Mouse (Mus musculus) MN1 (cell line): ENCODE data around the gene Gaa.
A peak's percentile ranks its signal among the peaks of the same experiment; 100 is the strongest.
"Not testable (repeated sequence)": the region's sequence is repeated elsewhere in the genome, so short reads cannot be mapped to it uniquely, and the experiment has no call there.

Experiments used
- DNase-seq: peaks from one replicate; pipeline ENCODE4 v3.0.0-alpha.2; 2016; ENCODE audit warnings: low spot score

The Gaa gene

DNA sequence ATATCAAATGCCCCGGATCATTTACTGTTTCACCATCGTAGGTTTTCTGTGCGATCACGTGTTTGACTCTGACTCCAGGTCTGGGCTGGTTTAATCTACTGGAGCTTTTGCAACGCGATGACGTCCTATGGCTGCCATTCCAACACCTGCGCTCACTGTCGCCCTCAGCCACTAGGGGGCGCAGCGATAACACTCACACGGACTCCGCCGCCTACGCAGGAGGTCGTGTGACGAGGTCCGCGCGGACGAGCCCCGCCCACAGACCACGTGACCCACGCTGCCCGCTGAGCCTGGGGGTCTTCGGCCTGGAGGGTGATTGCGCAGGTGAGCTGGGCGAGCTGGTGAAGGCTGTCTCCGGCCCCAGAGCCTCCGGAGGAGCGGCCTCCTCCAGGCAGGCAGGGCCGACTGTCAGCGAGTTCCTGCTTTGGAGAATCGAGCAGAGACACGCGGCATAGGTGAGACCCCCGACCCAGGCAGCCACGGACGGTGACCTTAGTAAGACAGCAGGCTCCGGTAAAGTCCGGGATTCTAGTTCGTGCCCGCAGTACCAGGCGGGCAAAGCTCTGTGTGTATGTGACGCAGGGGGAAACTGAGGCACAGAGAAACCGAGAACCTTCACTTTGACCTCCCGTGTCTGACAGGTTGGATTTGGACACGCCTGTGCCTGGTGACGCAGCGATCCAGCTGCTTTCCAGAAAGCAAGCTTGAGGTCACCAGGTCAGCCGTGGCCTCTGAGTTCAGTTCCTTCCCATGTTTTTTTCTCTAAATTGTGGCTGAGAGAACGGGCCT lies at the start of gene Gaa:
Gene Gaa (plus strand): TSS at position 120 of the 789 bp plus-strand sequence.
- peak; percentile 95 for DNase-seq

DNA sequence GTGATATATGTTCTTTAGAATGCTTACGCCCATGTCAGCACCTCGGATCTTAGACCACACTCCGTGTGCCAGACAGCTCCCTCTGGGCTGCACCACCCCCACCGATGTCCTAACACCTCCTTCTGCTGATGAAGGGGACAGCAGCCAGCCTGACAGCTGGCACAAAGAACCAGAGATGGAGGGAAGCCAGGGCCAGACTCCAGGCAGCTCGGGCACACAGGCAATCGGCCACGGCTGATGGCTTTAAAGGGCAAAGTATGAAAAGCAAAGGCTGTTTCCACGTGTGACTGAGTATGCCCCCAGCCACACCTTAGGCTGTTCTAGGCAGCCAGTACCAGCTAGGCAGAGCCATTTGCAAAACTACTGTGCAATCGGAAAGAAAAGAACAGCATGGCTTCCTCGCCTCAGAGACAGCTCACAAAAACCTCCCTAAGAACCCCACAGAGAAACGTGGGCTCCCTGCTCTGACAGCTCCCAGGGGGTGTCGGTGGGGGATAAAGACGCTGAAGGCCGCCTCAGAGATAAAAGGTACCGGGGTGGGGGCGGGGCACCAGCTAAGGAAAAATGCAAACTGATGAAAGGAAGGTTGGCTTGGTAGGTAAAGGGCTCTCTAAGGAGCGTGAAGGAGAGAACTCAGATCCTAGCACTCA lies 47.7 kb upstream of the Gaa start:
- peak; percentile 45 for DNase-seq

DNA sequence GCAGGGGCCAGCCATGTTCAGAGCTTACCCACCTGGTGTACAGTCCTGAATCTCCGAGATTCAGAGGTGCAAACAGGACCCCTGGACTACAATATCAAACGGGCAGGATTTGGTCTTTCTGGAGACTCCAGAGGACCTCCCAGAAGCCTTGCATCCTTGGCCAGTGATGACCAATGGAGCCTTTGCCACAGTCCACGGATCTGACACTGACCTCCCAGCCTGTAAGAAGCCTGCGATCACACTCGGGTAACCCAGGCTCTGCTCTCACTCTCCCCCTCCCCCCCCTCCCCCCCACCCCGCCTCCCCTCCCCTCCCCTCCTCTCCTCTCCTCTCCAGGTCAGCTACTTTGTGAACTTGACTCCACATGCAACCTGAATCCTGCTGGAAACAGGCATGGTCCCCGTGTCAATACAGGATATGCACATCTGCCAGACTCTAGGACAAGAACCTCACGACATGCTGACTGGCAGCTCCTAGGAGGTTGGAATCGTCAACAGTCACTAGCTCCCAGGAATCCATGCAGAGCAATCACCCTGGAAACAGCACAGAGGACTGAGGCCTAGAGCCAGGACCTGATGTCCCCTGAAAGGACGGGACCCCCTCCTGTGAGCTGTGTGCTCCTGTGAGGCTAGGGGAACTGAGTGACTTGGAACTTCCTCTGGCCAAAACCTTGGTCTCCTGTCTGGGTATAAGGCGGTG lies 45.7 kb upstream of the Gaa start:
- DNase-seq = no peak

DNA sequence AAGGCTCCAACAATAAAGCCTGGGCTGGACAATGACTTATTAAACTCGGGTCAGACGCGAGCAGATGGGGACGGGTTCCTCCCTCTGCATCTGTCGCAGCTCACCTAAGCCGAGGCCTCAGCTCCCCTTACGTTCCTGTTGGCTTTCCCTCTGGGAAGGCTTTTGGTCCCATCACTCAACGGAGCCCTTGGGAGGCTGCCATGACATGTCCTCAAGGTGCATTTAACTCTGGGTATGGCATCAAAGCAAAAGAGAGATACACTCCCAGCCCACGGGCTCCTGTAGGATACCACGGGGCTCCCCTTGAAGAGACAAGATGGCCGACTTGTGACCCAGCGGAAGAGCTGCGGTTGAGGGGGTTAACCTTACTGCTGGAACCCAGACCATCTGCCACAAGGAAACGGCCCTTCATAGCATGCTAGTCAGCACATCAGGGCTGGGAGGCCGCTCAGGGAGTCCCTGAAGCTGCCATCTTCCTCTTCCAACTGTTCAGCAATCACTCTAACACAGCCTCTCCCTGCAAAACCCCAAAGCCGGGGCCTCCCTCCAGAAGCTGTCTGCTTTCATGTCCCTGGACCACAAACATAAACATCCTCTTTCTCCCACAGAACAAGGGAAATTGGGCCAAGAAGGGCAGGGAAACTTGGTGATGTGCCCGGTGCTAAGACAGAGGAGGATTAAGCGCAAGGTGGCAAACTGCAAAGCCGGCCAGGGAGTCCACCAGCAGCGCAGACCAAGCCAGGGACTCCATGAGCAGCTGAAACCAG lies 44.4 kb upstream of the Gaa start:
- no peak for DNase-seq

DNA sequence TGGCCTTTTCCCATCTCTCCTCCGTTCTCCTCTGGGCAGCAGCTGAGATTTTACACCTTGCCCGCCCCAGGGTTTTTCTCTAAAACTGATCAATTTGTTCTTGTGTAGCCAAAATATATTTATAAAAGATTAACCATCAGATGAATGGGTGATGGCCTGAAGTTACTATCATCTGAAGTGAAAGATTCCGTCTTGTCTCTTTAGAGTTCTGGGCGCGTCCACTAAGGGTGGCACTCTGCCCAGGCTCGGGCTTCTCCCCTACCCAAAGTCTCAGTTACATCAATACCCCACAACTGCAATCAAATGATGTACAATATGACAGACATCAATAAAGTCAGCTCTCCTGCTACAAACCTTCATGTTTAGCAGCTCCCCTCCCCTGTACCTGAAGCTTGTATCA lies 42.8 kb upstream of the Gaa start:
- DNase-seq = no peak

DNA sequence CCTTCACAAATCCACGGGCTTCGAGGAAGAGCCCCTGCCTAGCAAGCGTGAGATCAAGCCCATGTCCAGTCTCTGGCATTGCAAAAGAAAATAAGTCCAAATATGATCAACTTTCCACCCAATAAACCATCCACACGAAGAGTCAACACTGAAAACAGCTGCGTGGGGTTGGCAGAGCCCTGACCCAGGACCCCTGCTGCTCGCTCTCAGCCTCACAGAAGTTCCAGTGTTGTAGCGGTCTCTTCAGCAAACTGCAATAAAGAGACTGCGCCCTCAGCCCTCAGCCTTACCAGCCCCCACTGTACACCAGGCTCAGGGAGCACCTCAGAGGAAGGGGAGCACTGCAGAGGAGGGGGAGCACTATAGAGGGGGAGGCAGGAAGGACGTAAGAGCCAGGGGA lies 42.1 kb upstream of the Gaa start:
- no peak for DNase-seq

DNA sequence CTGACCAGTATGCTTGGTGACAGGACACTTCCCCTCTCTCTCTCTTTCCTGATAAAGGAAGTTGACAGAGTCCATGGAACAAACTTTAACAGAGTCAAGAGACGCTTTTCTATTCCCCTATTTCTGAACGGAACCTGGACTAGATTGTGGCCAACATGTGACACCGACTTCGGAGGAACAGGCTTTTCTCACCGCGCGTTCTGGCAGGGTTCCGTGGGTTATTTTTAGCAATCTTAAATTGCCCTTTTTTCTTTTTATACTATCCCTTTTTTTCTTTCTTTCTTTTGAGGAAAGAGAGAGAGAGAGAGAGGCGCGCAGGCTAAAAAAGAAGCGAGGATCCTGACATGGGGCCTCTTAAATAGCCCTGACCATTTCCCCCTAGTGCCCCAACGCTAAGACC lies 40.1 kb upstream of the Gaa start:
- no peak for DNase-seq

DNA sequence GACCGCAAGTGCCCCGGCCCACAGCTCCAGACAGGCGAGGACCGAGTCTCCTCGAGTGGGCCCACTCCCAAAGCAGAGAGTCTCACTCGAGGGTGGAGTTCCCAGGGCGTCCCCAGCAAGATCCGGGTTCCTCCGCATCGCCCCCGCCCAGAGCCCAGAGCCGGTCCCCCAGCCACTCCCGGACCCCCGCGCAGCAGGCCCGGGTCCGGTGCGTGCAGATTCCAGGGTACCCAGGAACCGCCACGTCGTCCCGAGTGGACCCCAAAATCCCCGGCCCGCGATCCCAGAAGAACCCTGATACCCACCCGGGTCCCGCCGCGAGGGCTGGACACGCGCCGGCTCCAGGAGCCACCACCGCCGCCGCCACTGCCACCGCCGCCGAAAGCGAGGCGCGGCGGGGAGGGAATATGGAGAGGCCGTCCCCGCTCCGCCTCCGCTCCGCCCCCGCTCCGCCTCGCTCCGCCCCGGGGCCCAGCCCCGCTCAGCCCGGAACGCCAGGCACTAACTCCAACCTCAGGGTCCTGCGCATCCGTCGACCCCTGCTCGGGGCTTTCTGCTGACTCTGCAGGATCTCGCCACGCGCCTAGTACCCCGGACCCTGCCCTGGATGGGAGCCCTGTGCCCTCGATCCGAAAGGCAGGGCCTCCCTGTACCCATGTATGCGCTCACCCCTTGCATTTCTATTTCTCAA lies 39.5 kb upstream of the Gaa start, which contains the start of the genes Tbc1d16 and Ccdc40:
Gene Tbc1d16 (minus strand): TSS at position 409 of the 691 bp plus-strand sequence.
Gene Ccdc40 (plus strand): TSS at position 482 of the 691 bp plus-strand sequence.
- peak; percentile 83 for DNase-seq

DNA sequence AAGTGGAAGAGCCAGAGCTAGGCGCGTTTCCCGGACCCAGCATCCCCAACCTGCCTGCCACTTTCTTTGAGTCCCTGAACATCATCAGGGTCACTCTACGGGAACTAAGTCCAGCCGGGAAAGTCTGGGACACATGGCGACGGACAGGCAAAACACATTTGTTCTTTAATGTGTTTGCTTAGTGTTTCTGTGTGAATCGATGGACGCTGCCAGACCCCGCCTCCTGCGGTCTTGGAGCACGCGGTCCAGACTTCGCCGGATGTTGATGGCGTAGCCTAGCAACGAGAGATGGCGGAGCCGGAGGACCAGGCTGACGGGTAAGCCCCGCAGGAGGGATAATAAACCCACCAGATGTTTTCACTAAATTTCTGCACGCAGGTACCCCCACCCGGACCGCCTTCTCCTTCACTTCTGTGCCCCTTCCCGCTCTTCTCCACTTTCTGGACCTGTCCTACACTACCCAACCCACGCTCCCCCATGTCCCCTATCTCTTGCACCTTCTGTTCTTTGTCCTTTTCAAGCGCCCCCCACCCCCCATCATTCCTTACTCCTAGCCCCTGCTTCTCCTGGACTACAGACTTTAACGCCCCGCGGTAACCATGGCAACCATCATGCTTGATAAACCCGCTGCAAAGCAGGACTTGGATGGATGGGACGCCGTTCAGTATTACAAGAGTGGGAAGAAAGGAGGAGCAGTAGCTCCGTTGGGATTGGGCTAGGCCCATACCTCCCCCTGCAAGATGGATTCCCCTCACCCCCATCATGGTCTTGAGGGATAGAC lies 38.7 kb upstream of the Gaa start:
- DNase-seq = peak; percentile 91

DNA sequence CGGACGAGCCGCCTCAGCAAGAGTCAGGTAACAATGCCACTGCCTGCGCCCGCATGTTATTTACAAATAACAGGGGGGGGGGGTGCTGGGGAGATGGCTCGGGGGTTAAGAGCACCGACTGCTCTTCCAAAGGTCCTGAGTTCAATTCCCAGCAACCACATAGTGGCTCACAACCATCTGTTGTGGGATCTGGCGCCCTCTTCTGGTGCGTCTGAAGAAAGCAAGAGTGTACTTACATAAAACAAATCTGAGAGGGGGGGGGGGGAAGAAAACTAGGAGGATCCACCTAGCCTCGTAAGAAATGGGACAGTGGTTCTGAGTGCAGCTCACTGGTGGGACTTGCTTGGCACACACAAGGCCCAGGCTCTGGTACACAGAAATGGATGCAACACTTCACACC lies 32.9 kb upstream of the Gaa start:
- no peak for DNase-seq

DNA sequence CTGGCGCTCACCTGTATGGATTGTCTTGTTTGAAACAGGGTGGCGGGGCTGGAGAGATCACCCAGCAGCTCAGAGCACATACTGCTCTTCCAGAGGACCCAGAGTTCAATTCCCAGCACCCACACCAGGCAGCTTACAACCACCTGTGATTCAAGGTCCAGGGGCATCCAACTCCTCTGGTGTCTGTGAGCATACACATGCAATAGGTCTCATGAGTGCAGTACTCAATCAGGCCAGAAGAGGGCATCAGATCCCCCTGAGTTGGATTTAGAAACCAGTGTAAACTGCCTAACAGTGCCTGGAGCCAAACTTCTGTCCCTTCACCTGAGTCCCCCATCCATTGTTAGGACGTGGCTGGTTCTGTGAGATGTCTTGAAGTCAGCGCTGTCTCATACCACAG lies 32.1 kb upstream of the Gaa start:
- DNase-seq = peak; percentile 50

DNA sequence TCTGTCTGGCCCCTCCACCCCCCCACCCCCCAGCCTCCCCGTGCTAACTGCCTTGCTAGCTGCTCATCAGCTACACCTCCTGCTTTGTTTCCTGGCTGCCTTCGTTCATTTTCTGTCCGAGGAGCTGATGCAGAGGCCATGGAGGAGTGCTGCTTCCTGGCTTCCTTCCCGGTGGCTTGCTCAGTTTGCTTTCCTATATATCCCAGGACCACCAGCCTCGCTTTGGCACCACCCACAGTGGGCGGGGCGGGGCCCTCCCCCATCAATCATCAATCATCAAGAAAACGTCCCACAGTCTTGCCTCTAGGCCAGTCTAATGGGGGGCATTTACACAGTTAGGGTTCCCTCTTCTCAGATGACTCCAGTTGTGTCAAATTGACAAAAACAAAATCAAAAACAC lies 31.3 kb upstream of the Gaa start:
- DNase-seq = no peak

DNA sequence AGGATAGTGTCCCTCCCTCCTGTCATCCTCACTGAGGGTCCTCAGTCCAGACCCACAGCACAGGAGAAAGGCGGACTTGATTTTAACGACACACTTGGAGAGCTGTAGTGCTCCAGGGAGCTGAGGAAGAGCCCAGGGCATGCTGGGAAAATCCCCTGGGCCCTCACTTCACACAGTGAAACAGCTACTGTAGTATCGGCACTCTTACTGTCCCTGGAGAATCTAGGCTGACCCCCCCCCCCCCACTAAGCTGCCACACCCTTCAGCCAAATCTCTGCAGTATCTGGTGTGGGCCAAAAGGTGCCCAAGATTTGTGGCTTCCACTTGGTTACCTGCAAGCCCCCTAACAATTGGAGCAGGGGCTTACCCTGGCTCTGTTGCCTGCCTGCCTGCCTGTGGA lies 30.7 kb upstream of the Gaa start:
- peak; percentile 37 for DNase-seq

DNA sequence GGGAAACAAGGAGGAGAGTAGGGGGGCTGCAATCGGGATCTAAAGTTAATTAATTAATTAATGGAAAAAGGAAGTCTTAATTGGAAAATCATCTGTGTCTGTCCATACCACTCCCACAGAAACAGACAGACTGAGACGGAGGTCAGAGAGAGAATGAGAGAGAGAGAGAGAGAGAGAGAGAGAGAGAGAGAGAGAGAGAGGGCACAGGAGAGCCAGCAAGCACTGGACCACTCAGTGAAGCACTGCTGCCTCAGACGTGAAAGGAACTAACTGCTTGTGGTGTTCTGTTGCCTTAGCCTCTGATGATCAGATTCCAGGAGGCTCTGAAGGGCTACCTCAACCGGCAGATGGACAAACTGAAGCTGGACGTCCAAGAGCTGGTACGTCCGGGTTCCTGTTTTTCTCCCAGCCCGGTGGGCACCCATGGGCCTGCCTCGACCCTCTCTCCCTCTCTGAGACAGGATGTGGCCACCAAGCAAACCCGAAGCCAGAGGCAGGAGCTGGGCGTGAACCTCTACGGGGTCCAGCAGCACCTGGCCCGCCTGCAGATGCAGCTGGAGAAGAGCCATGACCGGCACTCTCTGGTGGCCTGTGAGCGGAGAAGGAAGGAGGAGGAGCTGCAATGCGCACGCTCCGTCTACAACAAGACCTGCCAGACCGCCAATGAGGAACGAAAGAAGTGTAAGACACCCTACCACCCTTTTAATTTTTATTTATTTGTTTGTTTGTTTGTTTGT lies 30.0 kb upstream of the Gaa start:
- DNase-seq = peak; percentile 86

DNA sequence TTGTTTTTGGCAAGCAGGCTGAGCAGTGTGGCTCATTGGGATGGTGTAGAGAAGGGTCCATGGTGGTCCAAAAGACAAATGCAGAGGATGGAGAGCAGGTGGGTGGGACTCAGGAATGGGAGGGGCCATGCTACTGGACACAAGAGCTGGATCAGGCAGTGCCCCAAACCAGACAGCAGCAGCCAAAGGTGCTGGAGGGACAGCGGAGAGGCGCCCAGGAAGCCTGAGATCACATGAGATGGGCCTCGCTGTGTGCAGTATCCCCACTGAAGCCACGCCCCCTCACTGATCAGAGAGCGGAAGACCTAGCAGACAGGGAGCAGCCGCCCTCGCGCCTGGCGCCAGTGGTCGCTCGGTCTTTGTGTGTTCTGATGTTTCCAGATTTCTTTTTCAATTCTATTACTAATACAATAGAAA lies 29.4 kb upstream of the Gaa start:
- peak; percentile 90 for DNase-seq

DNA sequence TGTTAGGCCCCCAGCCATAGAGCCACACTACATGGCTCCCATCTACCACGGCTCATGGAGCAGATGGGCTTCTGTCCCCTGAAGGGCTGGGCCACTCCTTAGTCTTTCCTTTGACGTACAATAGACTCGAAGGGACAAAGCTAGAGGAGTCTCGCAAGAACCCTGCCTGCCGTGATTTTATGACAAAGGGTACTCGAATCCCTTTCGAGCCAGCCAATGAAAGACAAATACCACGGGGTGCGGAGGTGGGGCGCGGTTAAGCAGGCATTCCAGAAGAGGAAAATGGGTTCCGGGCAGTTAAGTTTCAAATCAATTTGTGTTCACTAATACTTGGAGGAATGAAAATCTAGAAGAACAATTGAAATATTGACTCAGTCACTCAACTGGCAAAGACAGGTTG lies 28.2 kb upstream of the Gaa start:
- DNase-seq = no peak

DNA sequence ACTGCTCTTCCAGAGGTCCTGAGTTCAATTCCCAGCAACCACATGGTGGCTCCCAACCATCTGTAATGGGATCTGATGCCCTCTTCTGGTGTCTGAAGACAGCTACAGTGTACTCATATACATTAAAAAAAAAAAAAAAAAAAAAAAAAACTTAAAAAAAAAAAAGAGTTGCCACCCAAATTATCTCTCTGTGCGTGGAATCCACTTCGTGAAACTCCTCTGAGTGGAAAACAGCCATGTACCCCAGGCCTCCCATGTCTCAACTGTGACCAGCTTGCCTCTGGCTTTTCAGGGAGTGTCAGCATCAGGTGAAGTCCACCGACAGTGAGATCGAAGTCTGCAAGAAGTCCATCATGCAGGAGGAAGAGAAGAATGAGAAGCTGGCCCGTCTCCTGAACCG lies 22.1 kb upstream of the Gaa start:
- DNase-seq = not testable (repeated sequence)

DNA sequence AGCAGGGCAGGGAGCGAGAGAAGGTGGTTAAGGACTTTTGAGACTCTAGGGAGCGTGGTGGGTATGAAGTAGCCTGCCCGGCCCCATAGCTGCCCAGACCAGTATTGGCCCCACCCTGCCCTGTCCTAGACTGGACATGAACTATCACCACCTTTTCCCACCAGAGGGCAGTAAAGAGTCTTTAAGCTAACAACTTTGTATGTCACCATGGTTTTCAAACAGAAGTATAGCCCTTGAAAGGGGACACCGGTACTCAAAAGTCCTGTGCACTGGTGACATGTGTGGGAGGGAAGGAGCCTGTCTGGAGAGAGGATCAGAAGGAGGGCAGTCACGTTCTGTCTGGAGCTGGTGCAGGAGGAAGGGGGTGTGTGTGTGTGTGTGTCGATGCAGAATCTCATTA lies 18.7 kb upstream of the Gaa start:
- DNase-seq = peak; percentile 84

DNA sequence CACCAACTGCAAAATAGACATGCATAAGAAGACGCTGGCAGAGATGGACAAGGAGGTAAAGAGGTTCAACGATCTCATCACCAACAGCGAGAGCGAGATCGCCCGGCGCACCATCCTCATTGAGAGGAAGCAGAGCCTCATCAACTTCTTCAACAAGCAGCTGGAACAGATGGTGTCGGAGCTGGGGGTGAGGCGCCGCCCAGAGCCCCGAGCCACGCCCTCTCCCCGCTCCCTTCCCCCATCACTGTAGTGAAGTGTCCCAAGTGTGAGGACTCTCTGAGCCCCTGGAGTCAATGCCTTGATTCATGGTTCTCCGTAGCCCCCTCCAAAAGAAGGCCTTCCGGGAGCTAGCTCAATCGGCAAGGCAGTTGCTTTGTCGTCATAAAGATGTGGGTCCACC lies 16.7 kb upstream of the Gaa start:
- DNase-seq = no peak
